Mouse (Mus musculus) CD8-positive naive resting alpha-beta T cell, adult 2 months (primary cell): ENCODE data around the gene Fmnl2.

Source experiments
- DNase-seq, 2 experiments: peaks; one replicate each; pipeline ENCODE4 v3.0.0; 2022; ENCODE audit warnings: low read depth in 2 of 2, low spot score in 2 of 2

Fmnl2 gene

DNA sequence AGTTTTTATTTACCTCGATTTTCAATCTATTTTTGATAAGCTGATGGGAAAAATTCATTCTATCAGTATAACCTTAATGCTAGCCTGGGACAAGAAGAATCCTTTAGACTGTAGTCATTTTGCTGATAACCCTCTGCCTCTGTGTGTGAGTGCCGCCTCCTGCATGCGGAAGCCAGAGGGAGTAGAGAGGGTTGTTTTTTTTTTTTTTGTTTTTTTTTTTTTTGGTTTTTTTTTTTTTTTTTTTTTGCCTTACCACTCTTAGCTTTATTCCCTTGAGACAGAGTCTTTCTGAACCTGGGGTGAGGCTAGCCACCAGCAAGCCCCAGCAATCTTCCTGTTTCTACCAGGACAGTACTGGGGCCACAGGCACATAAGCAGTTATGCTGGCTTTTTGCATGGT is 124.8 kb downstream of the Fmnl2 start:
- no peak for DNase-seq

DNA sequence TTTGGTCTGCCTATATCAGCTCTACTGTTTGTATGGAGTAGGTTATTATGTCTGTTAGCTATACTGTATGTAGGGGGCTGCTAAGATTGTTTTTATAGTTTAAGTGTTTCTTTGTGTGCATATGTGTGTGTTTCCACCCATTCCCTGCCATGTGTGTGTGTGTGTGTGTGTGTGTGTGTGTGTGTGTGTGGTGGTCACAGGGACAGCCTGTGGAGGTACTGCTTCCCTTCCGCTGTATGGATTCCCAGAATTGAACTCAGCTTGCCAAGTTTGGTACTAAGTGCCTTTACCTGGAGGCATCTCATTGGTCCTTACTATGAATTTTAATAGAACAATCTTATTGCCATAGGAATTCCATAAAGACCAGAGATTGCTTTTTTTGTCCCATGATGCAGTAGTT is 126.9 kb downstream of the Fmnl2 start:
- DNase-seq: no peak

DNA sequence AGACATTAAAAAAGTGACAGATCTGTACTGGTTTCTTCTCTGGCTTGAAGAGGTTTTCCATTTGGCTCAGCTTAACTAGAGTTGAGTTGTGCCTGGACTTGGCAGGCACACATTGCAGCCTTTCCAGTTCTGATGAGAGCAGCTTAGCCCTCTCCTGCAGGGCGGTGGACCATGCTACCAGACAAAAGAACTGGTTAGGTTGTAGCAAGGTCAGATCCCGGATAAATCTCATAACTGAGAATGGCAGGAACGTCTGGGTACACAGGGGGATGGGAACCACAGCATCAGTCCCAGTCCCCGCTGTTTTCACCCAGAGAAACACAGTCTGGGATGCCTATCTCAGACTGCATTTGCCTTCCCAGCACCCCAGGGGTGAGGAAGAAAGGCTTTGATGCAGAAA is 127.5 kb downstream of the Fmnl2 start:
- DNase-seq: no peak

DNA sequence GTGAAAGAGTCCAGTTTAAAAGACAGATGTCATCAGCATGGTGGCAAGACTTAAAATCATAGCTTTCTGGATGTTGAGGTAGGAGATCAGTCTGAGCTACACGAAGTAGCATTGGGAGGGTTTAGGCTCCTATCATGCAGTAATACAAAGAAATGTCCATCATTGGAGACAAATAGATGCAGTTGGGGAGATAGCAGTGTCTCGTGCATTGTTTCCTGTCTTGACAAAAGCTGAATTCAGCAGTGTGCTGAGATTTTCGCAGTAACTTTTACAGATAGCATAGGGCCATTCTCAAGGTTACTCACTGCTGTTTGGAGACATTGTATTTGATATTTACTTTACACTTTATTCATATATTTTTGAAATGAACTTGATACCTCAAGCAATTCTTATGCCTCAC is 128.7 kb downstream of the Fmnl2 start:
- DNase-seq: no peak

GRCm38 (mm10) chr2:52987035-52987434 is 129.4 kb downstream of the Fmnl2 start:
- DNase-seq: no peak

GRCm38 (mm10) chr2:52987637-52988295 is 130.1 kb downstream of the Fmnl2 start:
- DNase-seq: no peak

DNA sequence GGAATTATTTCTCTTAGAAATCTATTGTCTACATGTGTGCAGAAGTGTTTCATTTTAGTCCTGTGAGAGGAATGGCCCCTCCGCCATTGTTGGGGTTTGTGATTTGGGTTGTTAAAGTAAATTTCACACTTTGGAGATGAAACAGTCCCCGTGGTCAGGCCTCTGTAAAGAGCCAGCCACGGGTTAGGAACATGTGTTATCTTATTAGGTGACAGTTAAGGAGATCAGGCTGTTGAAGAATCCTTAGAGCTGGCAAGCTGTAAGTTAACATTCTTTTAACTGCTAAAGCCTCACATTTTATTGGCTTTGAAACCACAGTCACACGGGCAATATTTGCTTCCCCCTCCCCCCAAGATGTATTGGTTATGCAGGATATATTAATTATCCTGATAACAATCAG is 131.7 kb downstream of the Fmnl2 start:
- DNase-seq: no peak

DNA sequence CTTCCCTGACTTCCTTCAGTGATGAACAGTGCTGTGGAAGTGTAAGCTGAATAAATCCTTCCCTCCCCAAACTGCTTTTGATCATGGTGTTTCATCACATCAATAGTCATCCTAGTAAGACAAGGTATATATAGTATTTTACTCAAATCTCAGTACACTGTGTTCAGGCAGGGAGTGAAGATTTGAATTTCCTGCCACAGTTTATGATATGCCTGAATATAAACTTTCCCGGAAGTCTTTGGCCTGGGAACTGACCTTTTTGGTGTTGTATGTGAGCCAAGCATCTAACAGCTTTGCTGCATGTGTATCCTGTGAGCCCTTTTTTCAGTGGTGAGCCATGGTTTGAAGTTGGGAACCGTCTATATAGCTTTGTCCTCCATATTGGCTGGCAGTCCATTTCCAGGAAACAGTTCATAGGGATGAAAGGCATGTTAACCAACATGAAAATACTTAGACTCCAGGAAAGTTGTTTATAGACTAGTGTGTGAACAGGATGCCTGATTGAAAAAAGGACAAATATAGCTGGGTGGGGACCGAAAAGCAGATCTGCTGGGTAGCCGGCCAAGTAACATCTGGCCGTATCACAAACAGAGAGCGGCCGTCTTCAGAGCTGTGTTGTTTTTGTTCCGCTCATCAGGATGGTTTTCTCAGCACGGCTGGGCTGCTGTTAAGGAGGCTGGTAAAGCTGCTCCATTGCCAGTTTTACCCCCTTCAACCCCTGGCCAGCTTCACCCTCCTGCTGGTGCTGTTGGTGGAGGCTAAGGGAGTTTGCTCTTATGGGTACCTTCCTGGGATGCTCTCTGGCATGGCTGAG is 133.4 kb downstream of the Fmnl2 start:
- no peak for DNase-seq

- DNase-seq: no peak
These were observed 134.1 kb downstream of the Fmnl2 start for GRCm38 (mm10) chr2:52991688-52992194.

DNA sequence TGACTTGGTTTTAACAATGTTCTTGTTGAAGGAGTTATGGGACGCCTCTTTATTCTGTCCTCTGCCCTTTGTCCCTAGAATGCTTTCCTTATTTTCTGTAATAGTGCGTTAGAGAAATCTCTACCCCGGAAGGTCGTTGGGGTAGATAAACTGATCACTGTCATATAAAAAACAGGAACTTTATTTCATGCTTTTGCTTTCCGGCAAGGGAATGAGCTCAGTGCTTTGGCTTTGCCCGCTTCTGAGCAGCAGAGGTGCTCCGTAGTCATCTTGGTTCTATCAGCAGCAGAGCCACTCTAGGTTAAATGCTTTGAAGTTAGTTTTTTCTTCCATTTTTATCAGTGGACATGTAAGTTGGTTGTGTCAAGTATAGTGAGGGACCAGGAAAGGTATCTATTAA is 135.6 kb downstream of the Fmnl2 start:
- DNase-seq: no peak

GRCm38 (mm10) chr2:52994526-52994925 is 136.9 kb downstream of the Fmnl2 start:
- no peak for DNase-seq

DNA sequence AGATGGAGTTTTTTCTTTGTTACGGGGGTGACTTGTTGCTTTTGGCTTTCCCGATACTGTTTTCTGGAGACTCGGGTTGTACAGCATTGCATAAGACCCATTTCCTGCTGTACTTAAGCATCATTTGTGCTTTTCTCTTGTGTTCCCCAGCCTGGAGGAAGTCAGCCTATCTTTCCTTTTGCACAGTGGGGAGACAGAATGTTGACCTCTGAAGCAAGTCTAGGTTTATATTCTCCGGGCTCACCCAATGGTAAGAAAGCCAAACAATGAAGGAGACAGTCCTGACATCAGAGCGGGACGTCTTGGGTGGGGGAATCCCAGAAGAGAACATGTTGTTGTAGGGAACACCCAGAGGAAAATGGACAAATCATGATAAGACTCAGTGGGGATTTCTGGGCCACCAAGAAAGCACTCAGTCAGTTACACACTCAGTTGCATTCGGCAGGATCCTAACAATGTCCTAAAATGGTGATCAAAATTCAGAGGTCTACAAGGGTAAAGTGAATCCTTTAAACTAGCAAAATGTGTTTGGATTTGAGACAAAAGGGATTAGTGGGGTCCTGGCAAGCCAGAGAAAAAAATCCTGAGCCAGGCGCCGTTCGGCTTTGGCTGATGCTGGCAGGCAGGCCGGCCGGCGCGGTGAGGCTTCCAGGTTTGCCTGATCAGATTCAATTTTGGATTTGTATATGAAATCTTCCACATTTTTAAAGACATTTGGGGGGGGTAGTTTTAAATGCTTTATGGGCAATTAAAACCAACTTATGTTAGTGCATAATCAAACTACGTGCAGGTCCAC is 140.5 kb downstream of the Fmnl2 start:
- DNase-seq: no peak

DNA sequence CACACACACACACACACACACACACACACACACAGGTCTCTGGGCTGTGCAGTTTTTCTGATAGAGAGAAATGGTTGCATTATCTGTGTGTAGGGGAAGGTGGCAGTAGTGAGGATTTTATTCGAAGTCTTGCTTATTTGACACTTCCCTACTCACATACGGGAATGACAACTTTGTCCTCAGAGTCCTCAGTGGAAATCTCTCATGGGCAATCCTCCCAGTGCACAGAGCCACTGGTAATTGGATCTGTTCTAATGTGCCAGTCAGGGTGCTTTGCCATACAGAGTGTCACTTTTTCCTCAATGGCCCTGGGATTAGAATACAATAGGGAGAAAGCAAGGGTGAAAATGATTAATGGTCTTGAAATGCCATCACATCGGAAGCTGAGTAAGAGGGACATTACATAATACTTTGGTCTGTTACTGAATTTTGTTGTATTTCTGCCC is 141.9 kb downstream of the Fmnl2 start:
- DNase-seq: no peak

GRCm38 (mm10) chr2:53000446-53000845 is 142.8 kb downstream of the Fmnl2 start:
- no peak for DNase-seq

- DNase-seq: no peak
These were observed 148.5 kb downstream of the Fmnl2 start for GRCm38 (mm10) chr2:53006161-53006560.

- no peak for DNase-seq
These were observed 149.5 kb downstream of the Fmnl2 start for GRCm38 (mm10) chr2:53007142-53007541.

DNA sequence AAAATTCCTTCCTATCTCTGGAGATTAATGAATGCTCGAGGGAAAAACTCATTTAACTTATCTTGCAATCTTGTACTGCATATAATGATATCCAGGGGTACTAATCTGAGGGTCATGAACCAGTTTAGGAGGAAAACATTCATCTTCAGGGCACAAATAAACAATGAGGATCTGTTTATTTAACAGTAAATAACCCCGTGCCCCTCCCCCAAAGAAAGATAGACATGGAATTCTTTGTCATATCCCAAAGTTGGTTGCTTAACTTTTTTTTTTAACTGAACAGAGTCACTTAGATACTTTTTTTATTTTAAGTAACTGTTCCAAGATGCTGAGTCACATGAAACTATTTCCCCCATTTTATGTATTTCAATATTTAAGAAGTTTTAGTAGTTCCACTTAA is 155.4 kb downstream of the Fmnl2 start:
- no peak for DNase-seq

- no peak for DNase-seq
These were observed 156.8 kb downstream of the Fmnl2 start for GRCm38 (mm10) chr2:53014451-53014850.

- no peak for DNase-seq
These were observed 165.3 kb downstream of the Fmnl2 start for GRCm38 (mm10) chr2:53022982-53023381.

GRCm38 (mm10) chr2:53026056-53026769 is 168.6 kb downstream of the Fmnl2 start:
- no peak for DNase-seq

- DNase-seq: no peak
These were observed 171.2 kb downstream of the Fmnl2 start for GRCm38 (mm10) chr2:53028868-53029267.
